Mouse (Mus musculus) cerebellum, postnatal 14 days (tissue): ENCODE measurements around the gene Clock.
A peak's percentile ranks its signal among the peaks of the same experiment; 100 is the strongest.

ENCODE experiments used
- DNase-seq, 2 experiments: peaks; one replicate each; pipeline ENCODE4 v3.0.0; 2021; ENCODE audit warnings: mixed read lengths in 2 of 2

Gene Clock

GRCm38 (mm10) chr5:76250948-76251347 lies 53.6 kb downstream of the Clock start:
- DNase-seq = no peak

GRCm38 (mm10) chr5:76246539-76246938 lies 58.1 kb downstream of the Clock start:
- DNase-seq = no peak

DNA sequence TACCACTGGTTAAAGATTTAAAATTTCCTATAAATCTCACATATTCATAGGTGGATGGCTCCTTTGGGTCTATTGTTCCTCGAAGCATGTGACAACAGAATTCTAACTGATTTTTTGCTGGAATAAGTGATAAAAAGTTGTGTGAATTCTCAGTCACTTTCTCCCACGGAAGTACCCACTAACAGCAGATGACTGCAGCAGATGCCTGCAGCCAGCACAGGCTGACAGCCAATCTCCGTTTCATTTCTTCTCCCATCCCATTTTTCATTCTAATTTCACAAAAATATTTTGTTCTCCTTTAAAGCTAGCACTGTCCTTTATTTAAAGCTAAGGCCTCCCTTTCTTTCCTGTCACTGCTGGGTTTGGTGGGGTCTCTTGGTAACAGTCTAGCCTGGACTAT lies 59.2 kb downstream of the Clock start:
- DNase-seq = no peak

DNA sequence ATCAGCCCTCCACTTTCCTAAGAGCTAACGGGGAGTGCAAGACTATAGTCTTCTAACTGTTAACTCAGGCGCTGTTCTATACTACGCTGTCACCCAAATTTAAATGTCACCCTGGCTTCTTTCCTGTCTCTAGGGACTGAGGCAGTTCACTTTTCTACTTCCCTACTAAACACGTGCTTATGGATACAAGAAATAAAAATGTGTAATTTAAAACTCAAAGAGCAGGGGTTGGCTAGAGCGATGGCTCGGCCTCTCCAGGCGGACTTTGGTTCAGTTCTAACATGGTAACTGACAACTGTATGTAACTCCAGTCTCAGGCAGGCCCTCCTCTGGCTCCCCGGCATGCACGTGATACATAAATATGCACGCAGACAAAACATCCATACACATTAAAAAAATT lies 60.2 kb downstream of the Clock start:
- no peak for DNase-seq

DNA sequence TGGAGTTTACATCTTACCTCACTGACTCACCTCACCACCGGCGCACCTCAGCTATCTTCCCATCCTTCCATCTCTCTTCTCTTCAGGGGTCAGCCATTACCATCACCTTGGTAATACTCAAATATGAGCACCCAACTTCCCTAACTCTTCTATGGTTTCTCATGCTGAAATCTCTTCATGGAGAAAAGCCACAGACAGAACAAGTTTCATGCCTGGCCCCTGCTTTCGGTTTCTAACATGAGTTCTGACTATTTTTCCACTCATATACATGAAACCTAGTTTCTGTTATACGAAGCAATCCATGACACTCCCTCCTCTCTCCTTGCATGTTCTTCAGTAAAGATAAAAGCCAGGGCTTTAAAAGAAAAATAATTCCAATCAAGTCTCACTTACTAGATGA lies 60.7 kb downstream of the Clock start:
- DNase-seq = no peak

DNA sequence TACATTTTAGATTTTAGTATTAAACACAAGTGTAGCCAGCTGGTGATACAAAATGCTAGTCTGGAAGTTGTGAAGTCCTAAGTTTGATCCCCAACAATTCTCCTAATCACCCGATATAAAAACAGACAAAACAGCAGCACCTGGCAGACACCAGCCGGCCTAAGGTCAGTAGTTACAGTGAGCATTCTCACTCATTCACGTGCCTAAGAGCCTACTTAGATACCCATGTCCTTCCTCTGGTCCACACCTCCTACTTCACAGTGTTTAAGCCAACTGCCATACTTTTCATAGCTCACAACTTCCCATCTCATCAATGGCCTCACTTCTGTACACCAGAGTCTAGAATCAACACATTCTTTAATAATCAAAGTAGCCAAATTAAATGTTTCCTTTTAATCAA lies 61.3 kb downstream of the Clock start:
- no peak for DNase-seq

GRCm38 (mm10) chr5:76231171-76231855 lies 73.3 kb downstream of the Clock start:
- DNase-seq = no peak

DNA sequence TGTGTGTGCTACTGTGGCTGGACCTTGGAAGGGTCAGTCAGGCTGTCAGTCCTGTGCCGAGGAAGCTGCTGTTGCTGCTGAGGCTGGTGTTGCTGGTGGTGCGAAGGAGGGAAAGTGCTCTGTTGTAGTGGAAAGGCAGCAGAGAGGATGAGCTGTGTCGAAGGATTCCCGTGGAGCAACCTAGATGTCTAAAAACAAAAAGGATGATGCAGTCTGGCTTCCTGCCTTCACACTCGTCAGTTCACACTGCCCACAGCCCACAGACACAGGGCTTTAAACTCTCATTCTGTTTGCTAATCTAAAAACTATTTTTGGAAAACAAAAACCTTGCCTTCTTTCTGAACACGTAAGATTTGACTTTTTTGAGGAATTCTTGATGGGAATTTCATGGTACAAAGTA lies 87.9 kb downstream of the Clock start:
- no peak for DNase-seq

DNA sequence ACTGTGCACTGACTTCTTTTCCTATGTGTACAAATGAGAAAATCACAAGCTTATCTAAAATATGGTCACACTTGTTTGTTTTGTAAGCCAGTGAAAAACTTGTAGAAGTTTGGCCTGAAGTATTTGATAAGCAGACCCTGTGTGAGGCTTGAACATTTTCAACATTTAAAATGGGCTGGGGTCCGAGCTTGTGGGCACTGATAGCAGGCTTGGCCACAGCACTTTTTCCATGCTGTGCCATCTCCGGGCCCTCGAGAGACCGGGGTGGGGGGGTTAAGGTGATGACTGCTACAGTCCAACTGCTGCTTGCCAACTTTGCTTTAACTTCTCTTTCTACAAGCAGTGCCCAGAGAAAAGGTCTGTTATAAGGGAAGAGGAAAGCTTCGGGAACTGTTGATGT lies 96.5 kb downstream of the Clock start:
- DNase-seq = no peak

GRCm38 (mm10) chr5:76205886-76206285 lies 98.7 kb downstream of the Clock start:
- no peak for DNase-seq

- no peak for DNase-seq
These were observed 101.4 kb downstream of the Clock start for GRCm38 (mm10) chr5:76203171-76203570.

GRCm38 (mm10) chr5:76199346-76199745 lies 105.2 kb downstream of the Clock start:
- no peak for DNase-seq

GRCm38 (mm10) chr5:76194377-76194945 lies 110.1 kb downstream of the Clock start:
- DNase-seq = no peak

DNA sequence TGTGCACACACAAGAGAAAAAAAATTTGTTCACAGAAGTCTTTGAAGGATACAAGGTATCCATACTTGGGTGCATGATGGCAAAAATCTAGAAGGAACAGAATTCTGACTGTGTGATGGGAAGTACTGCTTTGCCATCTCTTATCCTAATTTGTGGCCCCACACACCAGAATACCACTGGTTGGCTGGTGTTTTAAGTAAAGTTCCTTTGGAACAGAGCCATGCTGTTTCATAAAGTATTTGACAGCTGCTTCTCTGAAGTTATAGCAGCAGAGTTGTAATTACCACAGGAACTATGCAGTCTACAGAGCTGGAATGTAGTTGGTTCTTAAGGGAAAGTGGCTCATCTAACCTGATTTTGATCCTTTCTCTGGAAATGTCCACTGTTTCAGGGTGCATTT lies 111.5 kb downstream of the Clock start:
- no peak for DNase-seq

DNA sequence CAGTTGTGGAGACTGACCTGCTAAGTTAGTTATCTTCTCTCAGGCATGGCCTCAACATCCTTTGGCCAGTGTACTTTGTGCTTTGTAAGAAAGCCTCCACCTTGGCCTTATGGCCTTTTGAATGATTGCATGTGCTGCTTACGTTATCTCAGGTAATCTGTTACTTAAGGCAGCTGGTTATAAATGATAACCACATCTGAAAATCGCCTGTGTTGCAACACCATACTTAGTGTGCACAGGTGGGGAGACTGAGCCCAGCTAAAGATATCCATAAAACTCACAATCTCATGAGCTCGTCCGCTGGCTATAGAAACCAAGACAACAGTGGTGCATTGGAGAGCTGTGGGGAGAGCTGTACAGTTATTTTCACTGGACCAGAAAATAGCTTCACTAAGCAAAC lies 114.0 kb downstream of the Clock start:
- no peak for DNase-seq

DNA sequence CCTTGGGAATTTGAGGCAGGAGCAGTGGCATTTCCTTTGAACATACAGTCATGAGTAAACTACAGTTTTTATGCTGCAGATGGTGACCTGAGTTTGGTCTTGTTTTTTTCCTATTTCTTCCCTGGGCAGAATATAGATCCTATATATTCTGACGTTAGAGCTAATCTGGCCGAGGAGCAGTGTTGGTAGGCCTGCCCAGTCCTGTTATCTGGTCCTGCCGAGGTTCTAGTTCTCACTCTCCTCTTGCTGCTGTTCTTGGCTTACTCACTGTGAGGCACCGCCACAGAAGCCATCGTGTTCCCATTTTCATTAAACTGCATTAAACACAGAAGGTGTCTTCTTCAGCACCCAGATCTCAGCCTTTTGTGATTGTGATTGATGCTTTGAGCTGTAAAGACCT lies 116.7 kb downstream of the Clock start:
- no peak for DNase-seq

GRCm38 (mm10) chr5:76184286-76185080 lies 120.1 kb downstream of the Clock start:
- DNase-seq = peak; percentile 64 to 72

DNA sequence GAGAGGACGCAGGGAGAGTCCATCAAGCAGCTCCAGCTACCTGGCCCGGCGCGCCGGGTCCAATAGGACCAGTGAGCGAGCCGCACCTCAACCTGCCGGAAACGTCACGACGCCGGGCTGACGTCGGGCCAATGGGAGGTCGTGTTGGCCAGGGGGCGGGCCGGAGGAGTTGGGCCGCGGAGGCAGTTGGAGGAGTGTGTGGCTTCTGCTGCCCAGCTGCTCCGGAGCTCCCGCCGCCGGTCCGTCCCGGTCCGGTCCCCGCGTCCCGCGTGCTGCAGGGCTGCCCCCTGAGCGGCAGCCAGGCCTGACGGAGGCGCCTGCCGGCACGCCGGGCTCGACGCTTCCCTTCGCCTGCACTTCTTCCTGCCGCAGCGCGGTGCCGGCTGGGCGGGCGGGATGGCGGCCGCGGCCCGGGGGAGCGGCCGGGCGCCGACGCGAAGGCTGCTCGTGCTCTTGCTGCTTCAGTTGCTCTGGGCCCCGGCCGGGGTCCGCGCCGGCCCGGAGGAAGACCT lies 120.8 kb downstream of the Clock start, which contains the start of gene Tmem165:
Tmem165 (plus strand) TSS at position 131 of the 512 bp plus-strand sequence.
- peak; percentile 96 to 97 for DNase-seq

DNA sequence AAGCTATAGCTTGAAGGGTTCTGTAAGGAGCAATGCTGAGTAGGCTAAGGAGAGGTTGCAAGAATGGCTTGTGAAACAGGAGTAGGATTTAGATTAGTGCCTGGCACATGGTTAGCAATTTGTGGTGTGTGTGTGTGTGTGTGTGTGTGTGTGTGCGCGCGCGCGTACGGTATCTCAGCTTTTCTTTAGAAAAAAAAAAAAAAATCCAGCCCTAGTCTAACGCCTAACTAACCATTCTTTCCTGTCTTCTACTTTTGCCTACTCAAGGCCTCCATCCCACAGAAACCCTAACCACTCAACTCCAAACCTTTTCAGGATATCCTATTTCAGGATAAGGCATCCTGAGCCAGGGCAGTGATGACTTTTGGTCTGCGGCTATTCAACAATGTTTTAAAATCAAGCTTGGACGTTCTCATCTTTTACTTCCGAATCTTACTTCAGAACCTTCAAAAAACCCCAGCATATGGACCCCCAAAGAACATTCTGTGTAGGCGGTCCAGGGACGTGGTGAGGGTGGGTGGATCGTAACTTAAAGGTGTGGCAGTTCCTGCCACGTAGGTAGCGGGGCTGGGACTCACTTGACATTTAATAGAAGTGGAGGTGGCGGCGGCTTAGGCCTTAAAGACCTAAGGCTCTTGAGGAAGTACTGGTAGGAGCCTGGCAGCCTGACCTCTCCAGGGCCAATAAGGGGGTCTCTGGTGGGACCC lies 121.4 kb downstream of the Clock start:
- no peak for DNase-seq

GRCm38 (mm10) chr5:76182326-76182725 lies 122.3 kb downstream of the Clock start:
- DNase-seq = no peak

GRCm38 (mm10) chr5:76179791-76180190 lies 124.8 kb downstream of the Clock start:
- no peak for DNase-seq

GRCm38 (mm10) chr5:76179171-76179570 lies 125.4 kb downstream of the Clock start:
- no peak for DNase-seq

DNA sequence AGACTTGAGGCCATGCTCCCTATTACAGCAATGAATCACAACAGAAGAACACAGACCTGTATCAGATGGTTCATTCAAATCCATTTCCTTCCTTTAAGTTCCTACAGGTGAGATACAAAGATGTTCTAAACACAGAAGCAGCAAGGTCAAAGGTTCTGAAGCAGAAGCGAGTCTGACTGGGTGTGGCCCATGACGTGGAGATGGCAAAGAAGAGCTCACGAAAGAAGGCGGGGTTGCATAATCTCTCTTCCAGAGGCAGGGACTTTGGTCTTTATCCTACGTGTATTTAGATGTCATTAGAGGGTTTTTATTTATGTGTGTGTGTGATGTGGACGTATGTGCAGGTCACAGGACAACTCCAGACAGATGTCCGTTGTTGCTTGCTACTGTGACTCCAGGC lies 126.9 kb downstream of the Clock start:
- no peak for DNase-seq
